Mouse (Mus musculus): ENCODE data around the gene Rbfox2. TPM values are rescaled to one million over a fixed set of nuclear protein-coding genes. Genes with fewer than 3 reads are reported as not detected.

Rbfox2 gene
- polyA plus RNA-seq, 2 experiments: 94.7 to 189 TPM

DNA sequence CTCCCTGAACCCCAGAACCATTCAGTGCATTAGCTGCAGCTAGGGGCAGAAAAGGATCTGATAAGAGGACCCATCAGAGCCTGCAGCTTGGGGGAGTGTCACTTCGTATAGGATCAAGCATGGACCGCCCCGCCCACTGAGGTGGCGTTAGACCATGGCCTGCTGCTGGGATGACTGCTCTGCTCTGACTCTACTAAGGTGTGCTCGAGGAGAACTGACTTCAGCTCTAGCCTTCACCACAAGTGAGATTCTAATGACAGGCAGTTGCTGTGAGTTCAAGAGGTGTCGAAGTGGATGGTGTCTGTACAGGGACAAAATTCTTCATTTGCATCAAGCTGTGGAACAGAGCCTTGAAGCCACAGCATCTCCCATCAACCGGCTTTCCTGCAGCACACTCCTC lies 46.1 kb upstream of the Rbfox2 start:
- Histone ChIP-seq H3K27ac (replicated peaks; ENCODE audit: low read depth, low read length) (no peak overlapping the region), H3K27me3 (ENCODE audit: control insufficient read depth, insufficient read depth, low read length) (no peaks in the 10 kb centered on the region), H3K4me1 (ENCODE audit: control insufficient read depth, insufficient read depth, low read length) (peaks cover 11% of the 10 kb centered on the region; the same call in 1 of the 2 replicates), H3K9ac (ENCODE audit: low read depth, low read length, severe bottlenecking) (no peak overlapping the region), H3K36me3 (ENCODE audit: control insufficient read depth, insufficient read depth, low read length) (no peaks in the 10 kb centered on the region), H3K4me3 (replicated peaks; ENCODE audit: low read length) (no peak overlapping the region), H3K4me2 (replicated peaks; ENCODE audit: low read depth, low read length, severe bottlenecking) (no peak overlapping the region), H3K9me3 (ENCODE audit: control insufficient read depth, low read length) (no peaks in the 10 kb centered on the region)
- TF ChIP-seq POLR2A (IDR thresholded peaks at IDR 0.05; ENCODE audit: borderline replicate concordance, extremely low read depth, insufficient read depth, insufficient read length): no peak
- 58% methylated on average over 7 of the region's 7 CpGs for WGBS
- DNase-seq (ENCODE audit: low spot score) (no peak), ATAC-seq (ENCODE audit: low FRiP score, low read depth) (no peak)

DNA sequence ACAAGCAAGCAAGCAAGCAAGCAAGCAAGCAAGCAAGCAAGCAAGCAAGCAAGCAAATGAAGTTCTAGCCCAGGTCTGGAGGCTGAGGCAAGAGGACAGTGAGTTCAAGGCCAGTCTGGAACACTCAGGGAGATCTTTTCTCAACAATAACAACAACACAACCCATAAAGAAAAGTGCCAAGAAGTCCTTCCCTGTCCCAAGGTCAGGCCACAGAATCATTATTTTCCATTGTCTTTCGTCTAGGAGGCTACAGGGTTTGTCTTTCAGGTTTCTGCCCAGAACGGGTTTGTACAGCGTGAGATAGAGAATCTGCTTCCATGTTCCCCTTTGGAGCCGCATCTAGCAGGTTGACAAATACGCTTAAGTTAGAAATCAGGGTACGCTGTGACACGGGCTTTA lies 43.3 kb upstream of the Rbfox2 start:
- Histone ChIP-seq H3K9me3 (ENCODE audit: control insufficient read depth, low read length) (no peaks in the 10 kb centered on the region), H3K4me1 (ENCODE audit: control insufficient read depth, insufficient read depth, low read length) (peaks cover 2% of the 10 kb centered on the region; the same call in 1 of the 2 replicates), H3K27ac (replicated peaks; ENCODE audit: low read depth, low read length) (no peak overlapping the region), H3K27me3 (ENCODE audit: control insufficient read depth, insufficient read depth, low read length) (no peaks in the 10 kb centered on the region), H3K9ac (ENCODE audit: low read depth, low read length, severe bottlenecking) (no peak overlapping the region), H3K4me2 (replicated peaks; ENCODE audit: low read depth, low read length, severe bottlenecking) (no peak overlapping the region), H3K36me3 (ENCODE audit: control insufficient read depth, insufficient read depth, low read length) (no peaks in the 10 kb centered on the region), H3K4me3 (replicated peaks; ENCODE audit: low read length) (no peak overlapping the region)
- DNase-seq (ENCODE audit: low spot score) (no peak), ATAC-seq (ENCODE audit: low FRiP score, low read depth) (no peak)
- TF ChIP-seq POLR2A (IDR thresholded peaks at IDR 0.05; ENCODE audit: borderline replicate concordance, extremely low read depth, insufficient read depth, insufficient read length): no peak
- 89% methylated on average over 7 of the region's 7 CpGs for WGBS

DNA sequence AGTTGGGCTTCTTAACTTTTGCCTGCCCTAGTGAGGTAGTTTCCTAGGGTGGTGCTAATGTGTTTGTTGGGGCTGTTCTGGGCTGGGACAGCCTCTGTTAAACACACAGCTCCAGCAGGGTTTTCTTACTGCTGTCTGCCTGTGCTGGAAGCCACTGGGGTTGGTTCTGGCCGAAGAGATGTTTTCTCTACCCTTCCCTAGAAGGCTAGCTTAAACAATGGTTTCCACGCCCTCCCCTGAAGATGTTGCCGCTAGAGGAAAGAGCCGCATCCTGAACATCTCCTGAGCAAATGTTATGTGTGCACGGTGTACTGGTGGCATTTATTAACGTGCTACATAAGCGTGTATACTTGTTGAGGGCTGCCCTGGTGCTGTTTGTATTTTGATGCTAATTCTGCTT lies 41.3 kb upstream of the Rbfox2 start:
- H3K36me3 ChIP-seq (ENCODE audit: control insufficient read depth, insufficient read depth, low read length): no peaks in the 10 kb centered on the region
- WGBS: 81% methylated on average over 7 of the region's 7 CpGs

DNA sequence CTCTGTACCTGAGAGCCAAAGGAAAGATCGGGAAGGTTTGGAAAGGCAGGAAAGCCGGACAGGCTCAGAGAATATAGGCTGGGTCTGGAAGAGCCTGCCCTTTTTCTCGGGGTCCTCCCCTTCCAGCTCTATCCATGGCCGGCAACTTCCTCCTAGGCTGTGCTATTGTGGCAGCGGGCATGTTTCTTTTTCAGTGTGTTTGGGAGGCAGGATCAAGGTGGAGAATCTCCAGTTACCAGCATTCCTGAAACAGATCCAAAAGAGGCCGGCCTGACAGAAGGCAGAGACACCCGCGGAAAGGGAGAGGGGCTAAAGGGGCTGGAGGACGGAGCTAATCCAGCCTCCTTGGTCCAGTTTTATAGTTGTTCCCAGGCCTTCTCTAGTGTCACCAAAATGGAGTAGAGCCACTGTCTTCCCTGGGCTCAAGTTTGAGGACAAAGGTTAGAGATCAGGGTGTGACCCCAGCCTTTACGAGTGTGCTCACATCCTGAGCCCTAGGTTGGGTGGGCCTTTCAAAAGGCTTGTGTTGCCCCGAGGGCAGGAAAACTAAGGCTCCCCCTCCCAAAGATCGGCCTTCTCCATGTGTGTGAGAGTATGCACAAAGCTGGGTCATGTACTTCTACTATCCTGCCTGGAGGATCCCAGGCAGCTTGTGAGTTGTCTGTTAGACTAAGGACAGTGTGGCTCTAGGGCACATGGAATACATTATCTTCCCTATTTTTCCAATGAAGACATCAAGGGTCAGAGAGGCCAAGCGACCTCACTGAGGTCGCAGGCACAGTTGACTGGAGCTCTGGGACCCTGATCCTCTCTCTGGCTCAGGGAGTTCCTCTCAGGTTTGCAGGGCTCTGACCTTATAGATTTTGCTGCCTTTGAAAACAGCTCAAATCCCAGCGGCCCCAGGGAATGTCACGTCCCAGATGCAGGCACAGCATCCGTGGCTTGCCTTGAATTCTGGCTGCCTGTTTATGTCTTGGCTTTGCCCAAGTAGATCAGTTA lies 37.6 kb upstream of the Rbfox2 start:
- no peaks in the 10 kb centered on the region for H3K36me3 ChIP-seq (ENCODE audit: control insufficient read depth, insufficient read depth, low read length)
- no peaks in the 10 kb centered on the region for H3K9me3 ChIP-seq (ENCODE audit: control insufficient read depth, low read length)
- ATAC-seq (ENCODE audit: low FRiP score, low read depth) (peak; percentile 73), DNase-seq (ENCODE audit: low spot score) (peak; percentile 76)
- no peak for TF ChIP-seq POLR2A (IDR thresholded peaks at IDR 0.05; ENCODE audit: borderline replicate concordance, extremely low read depth, insufficient read depth, insufficient read length)
- WGBS: 14% methylated on average over 17 of the region's 17 CpGs
- peak overlapping the region; percentile 81 for H3K27ac ChIP-seq (replicated peaks; ENCODE audit: low read depth, low read length)
- H3K9ac ChIP-seq (ENCODE audit: low read depth, low read length, severe bottlenecking): peak overlapping the region; percentile 12; the same call in 1 of the 2 replicates
- H3K4me1 ChIP-seq (ENCODE audit: control insufficient read depth, insufficient read depth, low read length): peaks cover 19% of the 10 kb centered on the region
- no peaks in the 10 kb centered on the region for H3K27me3 ChIP-seq (ENCODE audit: control insufficient read depth, insufficient read depth, low read length)
- 0 out of 2 replicates have a peak overlapping the region, but pooled peaks have one; percentile 3 for H3K4me3 ChIP-seq (replicated peaks; ENCODE audit: low read length)
- peak overlapping the region; percentile 31 for H3K4me2 ChIP-seq (replicated peaks; ENCODE audit: low read depth, low read length, severe bottlenecking)

More for the DNA sequence above, 41.3 kb upstream of the Rbfox2 start:
- Histone ChIP-seq H3K9me3 (ENCODE audit: control insufficient read depth, low read length) (no peaks in the 10 kb centered on the region), H3K27ac (replicated peaks; ENCODE audit: low read depth, low read length) (no peak overlapping the region), H3K4me3 (replicated peaks; ENCODE audit: low read length) (no peak overlapping the region), H3K4me2 (replicated peaks; ENCODE audit: low read depth, low read length, severe bottlenecking) (no peak overlapping the region), H3K9ac (ENCODE audit: low read depth, low read length, severe bottlenecking) (no peak overlapping the region), H3K4me1 (ENCODE audit: control insufficient read depth, insufficient read depth, low read length) (peaks cover 16% of the 10 kb centered on the region), H3K27me3 (ENCODE audit: control insufficient read depth, insufficient read depth, low read length) (no peaks in the 10 kb centered on the region)
- no peak for TF ChIP-seq POLR2A (IDR thresholded peaks at IDR 0.05; ENCODE audit: borderline replicate concordance, extremely low read depth, insufficient read depth, insufficient read length)
- no peak for ATAC-seq (ENCODE audit: low FRiP score, low read depth)
- DNase-seq (ENCODE audit: low spot score): no peak

DNA sequence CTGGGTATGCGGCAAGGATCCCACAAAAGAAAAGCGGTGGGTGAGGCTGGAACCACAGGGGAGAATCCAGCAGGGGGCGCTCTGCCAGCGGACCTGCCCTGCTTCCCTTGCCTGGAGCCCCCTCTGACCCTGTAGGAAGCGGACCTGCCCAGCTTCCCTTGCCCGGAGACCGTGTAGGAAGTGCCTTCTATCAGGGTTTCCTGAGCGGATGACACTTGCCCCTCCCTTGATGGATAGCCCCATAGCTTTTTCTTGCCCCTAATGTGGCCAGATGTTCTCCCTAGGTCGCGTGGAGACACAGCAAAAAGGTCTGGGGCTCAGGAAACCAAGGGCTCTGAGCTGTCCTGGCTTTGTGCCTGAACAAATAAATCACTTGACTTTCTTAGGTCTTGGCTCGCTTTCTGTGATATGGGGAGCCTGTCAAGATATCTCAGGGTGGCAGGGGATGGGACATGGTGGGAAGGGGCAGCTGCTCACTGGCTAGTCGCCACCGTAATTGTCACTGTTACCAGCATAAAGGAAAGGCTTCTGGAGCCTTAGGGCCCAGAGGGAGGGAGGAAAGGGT lies 36.8 kb upstream of the Rbfox2 start:
- ATAC-seq (ENCODE audit: low FRiP score, low read depth): peak; percentile 73
- peak overlapping the region; percentile 15 for H3K4me3 ChIP-seq (replicated peaks; ENCODE audit: low read length)
- 2% methylated on average over 11 of the region's 13 CpGs for WGBS

More for the DNA sequence above, 36.8 kb upstream of the Rbfox2 start:
- no peak for TF ChIP-seq POLR2A (IDR thresholded peaks at IDR 0.05; ENCODE audit: borderline replicate concordance, extremely low read depth, insufficient read depth, insufficient read length)
- Histone ChIP-seq H3K27ac (replicated peaks; ENCODE audit: low read depth, low read length) (peak overlapping the region; percentile 81), H3K4me1 (ENCODE audit: control insufficient read depth, insufficient read depth, low read length) (peaks cover 19% of the 10 kb centered on the region), H3K4me2 (replicated peaks; ENCODE audit: low read depth, low read length, severe bottlenecking) (peak overlapping the region; percentile 31), H3K9ac (ENCODE audit: low read depth, low read length, severe bottlenecking) (peak overlapping the region; percentile 29), H3K9me3 (ENCODE audit: control insufficient read depth, low read length) (no peaks in the 10 kb centered on the region), H3K36me3 (ENCODE audit: control insufficient read depth, insufficient read depth, low read length) (no peaks in the 10 kb centered on the region), H3K27me3 (ENCODE audit: control insufficient read depth, insufficient read depth, low read length) (no peaks in the 10 kb centered on the region)
- peak; percentile 76 for DNase-seq (ENCODE audit: low spot score)
